Mouse (Mus musculus) 3134 (cell line): ENCODE measurements at regions not wholly inside any gene's neighbourhood (a gene's known extent, or its start where the extent isn't known, plus 50 kb on each side); places are given as distances from the start of the nearest gene placed in this dataset.

Experiments
- DNase-seq: peaks from one replicate; pipeline ENCODE4 v3.0.0-alpha.2; 2011; ENCODE audit warnings: low spot score; ENCODE audit not compliant: insufficient read length; ENCODE audit errors: extremely low read depth

DNA sequence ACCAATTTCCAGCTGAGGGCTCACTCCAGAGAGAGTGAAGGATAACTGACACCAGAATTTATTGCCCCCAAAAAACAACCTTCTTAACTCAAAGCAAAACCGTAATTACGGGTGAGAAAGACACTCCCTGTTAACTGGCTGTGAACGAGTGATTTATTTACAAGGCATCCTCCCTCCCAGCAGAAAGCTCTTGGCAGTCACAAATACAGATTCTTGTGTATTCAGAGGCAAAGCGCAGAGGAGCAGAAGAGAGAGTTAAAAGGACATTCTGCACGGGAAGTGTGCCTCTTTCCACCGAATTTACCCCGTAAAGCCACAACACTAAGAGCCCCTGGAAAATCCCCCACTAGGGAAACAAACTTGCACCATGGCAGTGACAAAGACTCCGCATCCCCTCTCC lies 312.3 kb upstream of the Jarid2 start:
- no peak for DNase-seq

DNA sequence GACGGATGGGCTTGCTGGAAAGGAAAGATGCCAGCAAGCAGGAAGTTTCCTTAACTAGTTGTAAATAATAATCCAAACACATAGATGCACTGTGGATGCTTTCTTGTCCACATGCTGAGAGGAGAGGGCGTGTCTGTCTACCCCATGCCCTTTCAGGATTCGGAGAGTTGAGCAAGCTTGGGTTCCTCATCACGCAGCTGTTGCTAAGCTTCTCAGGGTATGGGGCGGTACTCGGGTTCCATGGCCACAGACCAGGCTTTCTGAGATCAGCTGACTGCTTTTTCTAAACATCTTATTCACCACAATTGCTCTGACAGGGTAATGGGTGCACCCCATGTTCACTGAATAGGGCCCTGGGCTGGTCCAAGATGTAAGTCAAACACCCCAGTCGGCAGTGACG lies 310.2 kb upstream of the Jarid2 start:
- no peak for DNase-seq

DNA sequence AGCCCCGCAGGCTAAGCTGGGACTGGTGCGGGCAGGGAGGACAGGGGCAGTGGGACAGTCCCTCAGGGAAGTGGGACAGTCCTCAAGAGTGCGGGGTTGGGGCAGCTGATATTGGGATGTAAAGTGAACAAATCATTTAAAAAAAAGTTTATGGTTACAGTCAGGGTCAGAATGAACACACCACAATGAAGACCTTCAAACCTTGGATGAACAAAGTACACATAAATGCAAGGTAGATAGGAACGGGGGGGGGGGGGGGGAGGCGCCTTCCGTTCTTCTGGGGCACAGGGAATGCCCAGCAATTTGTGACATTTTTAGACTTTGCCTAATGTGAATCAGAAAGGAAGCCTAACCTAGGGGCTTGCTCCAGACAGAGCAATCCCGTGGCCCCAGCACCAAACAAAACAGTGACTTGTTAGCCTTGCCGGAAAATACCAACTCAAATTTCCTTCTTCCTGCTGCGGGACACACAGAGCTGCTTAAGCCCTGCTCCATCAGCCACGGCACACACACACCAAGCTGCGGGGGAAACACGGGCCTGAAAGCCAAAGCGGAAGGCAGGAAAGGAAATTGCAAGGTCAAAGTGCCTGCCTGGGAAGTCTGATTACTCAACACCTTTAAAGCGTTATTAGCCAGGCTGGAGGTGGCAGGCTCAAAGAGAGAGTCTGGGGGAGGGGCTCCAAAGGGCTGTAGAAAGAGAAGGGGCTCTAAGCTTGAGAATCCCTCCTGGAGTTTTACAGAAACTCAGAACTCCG lies 309.6 kb upstream of the Jarid2 start:
- DNase-seq = no peak

DNA sequence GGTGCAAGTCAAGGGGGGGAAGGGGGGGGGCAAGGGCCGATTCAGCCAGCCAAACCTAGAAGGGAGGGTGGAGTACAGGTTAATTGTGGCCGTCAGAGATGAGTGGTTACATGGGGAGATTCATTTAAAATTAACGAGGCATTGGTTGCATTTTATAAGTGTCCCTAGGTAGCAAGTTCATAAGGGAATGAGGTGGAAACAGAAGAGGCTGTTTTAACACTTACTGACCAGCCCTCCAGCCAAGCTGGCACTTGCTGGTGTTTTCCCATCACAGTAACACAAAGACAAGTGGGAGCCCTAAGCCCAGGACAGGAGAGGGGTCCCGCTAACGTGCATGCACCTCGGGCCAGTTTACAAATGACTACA lies 309.1 kb upstream of the Jarid2 start:
- no peak for DNase-seq

DNA sequence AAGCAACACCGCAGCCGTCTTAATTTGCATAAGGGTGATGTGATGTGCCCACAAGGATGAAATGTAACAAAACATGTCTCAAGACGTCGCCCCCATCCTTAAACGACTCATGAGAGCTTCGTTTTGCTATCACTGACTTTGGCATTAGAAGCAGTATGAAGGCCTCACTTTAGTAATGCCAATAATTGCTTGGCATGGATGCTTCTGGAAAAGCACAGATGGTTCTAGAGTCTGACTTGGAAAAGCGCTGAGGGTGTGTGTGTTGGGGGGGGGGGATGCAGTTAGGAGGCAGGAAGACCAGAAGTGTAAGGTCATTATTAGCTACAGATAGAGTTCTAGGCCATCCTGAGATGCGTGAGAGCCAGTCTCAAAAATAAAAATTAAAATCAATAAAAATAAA lies 308.3 kb upstream of the Jarid2 start:
- no peak for DNase-seq

DNA sequence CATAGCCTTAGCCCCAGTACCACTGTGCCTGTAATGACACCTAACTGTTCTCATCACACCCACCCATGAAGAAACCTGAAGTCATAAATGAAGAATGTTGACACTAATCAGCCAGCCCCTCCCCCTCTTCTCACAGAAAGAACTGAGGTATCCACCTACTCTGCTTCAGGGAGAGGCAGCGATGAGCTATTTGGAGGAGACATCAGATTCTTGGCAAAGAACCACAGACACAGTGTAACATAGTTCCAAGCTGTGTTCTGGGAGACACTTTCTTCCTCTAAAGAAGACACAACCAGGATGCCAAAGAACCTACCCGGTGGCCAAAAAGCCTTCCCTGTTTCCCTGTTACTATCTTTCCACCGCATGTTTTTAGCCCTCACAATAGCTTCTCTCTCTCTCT lies 307.8 kb upstream of the Jarid2 start:
- no peak for DNase-seq

DNA sequence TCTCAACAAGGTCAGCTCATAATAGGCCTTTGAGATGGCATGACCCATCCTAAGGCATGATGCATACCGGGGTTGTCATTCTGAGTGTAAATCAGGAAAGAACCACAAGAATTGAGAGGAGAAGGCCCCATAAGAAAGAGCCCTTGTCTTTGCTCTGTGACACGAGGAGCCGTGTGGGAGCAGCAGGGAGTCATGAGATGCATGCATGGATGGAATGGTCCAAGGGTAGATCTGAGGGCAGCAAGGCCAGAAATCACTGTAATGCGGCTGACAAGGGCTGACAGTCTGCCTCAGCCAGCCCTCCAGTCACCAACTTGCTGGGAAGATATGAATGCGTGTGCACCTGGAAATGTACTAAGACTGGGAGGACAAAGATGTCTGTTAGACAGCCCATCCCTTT lies 307.4 kb upstream of the Jarid2 start:
- no peak for DNase-seq

DNA sequence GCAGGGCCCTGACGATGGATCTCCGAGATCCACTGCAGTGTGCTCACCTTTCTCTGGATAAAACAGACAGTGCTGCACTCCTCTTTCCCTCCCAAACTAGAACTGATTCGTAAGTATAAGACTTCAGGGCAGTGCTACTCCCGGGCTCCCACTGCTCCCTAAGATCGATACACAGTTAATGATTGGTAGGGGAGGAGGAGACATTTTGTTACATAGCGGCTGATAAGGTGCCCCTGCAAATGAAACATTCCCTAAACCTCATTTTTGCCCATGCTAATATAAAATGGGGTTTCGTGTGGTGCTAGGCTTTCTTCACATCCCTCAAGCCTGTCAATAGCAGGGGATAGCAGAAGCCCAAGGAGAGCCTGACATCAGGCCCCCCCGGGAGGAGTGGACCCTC lies 298.8 kb upstream of the Jarid2 start:
- no peak for DNase-seq

DNA sequence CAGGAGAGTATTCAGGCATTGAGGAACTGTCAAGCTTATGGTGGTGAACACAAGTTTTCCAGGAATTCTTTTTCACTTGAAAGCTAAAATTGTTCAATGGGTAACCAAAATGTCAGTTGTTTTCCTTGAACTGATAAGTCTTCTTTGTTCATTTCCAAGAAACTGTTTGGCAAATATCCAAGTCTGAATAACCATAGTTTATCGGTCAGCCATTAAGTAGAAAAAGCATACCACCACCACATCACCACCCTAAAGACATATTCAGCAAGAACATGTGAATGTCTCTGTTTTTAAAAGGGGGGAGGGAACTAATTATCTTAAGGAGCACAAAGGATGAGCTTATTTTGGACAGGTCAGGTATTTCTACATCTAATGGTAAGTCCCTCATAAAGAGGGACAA lies 291.6 kb upstream of the Jarid2 start:
- no peak for DNase-seq

DNA sequence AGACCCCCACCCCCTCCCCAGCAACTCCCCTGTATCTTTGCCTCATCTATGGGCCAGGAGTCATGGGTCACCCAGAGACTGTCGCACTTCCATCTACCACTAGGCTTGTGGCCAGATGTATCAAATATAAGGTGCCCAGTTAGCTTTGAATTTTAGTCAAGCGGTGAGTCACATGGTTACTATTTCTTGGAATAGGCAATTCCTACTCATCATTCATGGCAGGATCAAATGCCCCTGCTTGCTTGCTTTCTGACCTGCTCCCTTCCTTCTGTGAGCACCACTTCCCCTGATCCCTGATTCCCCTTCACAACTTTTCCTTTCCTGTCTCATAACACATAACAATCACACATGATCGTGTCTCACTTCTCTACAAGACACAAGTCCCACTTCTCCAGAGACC lies 288.2 kb upstream of the Jarid2 start:
- no peak for DNase-seq

DNA sequence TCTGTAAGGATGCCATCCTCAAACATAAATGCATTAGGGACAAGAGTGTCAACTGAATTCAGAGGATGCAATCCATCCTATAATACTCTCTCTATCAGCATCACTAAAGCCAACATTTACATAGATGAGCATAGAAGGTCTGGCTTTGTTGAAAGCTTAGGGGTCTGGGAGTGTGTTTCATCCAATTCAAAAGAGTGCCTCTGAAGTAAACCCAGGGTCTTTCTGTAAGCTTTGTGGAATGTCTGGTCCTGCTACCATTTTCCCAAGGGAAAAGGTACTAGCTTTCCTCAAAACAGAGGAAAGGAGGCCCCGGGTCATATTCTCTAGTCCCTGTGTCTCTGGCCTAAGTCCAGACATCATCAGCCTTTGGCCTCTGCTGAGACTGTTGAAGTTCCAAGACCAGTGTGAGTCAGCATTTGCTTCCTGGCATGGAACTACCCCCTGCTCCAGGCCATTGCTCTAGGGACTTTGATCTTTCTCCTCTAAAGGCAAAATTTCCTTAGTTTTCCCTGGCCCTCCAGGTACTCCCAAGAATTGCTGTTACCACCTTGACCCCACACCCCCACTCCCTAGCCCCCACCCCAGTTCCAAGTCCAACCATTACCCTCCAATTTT lies 280.0 kb upstream of the Jarid2 start:
- DNase-seq = peak; percentile 15

DNA sequence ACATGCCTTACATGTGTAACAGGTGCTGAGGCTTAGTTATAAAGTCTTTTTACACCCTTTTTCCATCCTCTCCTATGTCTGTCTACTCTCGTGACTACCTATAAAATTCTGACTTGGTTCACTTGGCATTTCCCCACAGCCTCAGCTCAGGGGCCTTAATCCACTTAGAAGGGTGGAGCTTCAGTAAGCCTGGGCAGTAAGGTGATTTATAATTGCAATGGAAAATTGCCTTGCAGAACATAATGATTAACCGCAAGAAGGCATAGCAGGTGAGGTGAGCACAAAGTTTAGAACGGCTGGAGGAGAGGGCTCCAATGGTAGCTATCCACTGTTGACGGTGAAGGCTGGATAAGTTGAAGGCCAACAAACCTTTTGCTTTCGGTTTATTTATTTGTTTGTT lies 278.1 kb upstream of the Jarid2 start:
- no peak for DNase-seq

DNA sequence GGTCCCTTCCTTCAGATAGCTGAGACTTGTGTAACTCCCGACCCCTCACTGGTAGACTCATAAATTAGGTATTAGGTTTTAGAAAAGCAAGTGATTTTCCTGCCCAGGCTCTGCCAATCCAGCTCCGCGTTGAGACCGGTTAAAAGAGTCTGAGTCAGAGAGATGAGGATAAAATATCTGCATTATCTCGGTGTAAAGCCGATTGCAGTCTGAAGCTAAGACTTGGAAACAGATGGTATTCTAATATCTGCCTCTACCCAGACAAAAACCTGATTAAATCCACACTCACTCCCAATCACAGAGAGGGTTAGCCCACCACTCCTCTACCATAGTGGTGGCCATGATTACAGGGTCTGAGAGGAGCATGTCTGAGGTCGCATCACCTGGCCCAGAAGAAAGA lies 276.1 kb upstream of the Jarid2 start:
- DNase-seq = no peak

DNA sequence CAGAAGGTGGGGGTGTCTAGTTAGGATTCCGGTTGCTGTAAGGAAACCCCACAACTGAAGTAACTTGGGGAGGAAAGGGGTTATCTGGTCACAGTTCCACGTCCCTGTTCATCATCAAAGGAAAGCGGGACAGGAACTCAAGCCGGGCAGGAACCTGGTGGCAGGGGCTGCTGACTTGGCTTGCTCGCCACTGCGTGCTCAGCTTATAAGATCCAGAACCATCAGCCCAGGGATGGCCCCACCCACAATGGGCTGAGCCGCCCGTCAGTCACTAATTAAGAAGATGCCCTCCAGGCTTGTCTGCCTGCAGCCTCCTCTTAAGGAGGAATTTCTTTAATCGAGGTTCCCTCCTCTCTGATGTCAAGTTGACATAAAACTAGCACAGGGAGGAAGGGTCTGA lies 275.1 kb upstream of the Jarid2 start:
- no peak for DNase-seq

DNA sequence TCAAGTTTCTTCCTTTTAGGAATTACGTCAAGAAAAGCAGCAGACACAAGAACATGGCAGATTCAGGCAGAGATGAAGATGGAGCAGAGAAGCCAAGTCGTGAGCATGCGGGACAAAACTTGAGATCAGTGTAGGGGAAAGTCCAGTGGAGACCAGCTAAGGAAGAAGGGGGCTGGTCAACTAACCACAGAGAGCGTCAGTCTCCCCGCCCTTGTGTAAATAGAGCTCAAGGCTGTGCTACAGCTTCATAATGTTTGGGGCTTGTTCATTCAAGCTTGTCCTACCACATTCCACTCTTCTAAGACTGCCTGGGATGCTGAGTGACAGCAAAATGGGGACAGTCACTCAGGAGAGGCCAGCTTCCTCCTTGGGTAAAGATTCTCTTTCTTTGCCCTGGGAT lies 274.1 kb upstream of the Jarid2 start:
- no peak for DNase-seq

DNA sequence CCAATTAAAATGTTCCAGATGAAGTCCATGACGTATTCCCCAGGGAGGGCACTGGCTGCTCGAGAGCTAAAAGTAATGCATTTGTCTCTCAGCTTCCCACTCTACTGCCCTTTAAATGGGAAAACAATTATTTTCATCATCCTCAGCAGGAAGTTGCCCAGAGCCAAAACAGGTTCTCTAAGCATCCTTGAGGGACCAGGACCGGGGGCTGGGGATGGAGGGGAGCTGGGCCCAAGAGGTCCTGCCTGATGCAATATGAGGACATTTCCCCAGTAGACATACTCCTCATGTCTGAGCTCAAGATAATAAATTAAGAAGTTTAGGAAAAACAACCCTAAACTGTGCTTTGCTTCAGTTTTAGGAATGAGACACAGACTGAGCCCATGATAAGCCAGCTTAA lies 270.5 kb upstream of the Jarid2 start:
- DNase-seq = no peak

DNA sequence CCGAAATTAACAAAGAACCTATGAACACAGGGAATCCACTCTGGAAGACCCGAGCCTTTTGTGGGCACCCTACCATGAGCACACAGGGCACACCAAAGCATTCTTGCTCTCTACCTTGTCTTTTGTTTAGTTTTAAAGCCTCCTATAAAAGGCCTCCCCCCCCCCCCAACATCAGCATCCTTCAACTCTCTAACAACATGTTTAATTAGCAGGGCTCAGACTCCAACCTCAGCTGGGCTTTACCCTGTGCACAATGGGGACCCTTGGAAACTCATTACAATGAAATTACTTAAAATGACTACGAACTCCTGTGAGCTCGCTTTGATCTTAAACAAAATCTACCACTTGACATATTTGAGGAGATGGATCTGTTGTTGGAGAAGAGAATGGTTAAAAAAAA lies 270.1 kb upstream of the Jarid2 start:
- no peak for DNase-seq

DNA sequence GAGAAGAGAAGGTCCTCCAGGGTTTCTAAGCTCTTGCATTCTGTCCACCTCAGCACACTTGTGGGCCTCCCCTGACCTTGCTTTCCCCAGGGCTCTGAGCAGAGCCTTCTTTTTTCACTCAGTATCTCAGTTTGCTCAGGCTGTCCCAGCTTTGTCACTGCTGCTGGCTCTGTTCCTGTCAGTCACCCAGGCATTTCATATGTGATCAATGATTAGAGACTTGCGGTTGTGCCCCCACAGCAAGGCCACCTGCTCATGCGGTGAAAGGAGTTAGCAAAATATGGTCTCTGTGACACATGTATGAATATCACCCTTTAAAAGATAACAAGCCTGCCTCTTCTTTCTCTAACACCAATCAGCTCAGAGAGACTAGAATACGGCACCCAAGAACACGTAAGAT lies 265.6 kb upstream of the Jarid2 start:
- no peak for DNase-seq

DNA sequence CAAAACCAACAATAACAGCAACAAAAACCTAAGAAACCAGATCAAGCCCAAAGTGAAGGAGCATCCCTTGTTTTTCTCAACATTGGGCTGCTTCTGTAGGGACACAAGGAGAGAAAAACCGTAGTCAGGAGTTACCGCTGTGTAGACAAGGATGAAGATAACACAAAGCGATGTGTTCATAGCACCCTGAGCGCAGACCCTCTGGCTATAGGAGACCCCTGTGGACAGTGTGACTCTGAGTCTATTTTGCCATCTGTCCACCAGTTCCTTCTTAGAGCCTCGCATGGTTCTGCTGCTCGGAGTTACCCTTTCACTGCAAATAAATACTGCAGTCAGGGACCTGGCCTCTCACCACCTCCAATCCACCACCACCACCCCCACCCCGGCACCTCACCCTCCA lies 263.7 kb upstream of the Jarid2 start:
- DNase-seq = no peak

DNA sequence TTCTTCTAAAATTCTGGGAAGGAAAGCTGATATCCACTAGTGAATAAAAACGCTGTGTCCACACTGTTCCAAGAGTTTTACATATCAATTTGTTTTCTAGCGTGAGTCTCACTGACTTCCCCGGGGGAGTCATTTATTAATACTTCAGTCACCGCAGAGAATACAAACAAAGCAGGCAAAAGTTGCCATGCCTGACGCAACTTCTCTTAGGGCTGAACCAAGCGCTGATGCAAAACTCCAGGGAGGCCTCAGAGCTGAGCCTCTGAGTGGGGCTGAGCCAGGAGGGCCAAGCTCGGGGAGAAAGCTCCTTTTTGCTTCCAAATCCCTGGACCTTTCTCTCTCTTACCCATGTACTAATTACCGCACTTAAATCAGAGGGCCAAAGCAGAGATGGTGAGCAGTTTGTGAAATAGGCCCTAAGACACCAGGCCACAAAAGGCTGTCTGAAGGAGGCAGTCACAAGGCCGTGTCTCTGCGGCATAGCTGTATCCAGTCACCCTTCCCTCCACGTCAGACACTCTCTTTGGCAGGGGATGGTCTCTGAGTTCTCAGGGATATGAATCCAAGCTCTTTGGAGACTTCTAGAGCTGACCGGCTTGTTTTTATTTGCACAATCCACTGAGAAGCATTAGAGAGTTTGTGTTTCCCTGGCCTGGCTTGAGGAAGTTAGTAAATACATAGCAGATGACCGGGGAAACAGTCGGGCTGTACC lies 260.2 kb upstream of the Jarid2 start:
- no peak for DNase-seq

DNA sequence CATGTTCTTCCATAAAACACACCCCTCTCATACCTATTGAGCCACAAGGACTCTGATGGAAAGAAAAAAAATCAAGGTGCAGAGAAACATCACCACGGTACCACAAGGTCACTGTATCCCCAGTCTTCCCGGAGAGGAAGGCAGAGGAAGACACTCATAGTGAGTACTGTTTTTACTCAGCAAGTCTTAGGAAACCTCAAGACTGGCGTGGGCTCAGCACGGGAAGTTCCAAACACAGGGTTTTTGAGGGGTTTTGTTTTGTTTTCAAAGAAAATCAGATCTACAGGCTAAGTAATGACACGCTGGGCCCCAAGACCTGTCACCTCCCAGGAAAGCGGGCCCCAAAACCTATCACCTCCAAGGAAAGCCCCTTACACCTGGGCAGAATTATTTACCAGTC lies 259.6 kb upstream of the Jarid2 start:
- no peak for DNase-seq

DNA sequence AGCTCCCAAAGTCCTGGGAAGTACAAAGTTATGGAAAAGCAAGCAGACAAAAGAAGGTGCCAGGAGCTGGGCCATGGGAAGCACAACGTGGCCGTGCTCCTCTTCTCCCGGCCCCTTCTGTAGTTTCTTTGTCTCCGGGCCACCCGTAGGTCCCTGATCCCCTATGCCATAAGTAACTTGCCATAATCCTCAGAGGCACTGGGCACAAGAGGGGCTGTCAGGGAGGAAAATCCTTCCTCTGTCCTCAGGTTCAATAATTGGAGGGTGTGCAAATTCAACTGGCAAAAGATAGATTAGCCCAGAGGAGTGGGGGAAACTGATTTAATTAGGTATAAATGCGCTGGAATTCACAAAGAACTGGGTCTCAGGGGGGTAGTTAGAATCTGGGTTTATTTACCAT lies 256.1 kb upstream of the Jarid2 start:
- no peak for DNase-seq
